Mouse (Mus musculus) cerebellum, adult 9-11 months (tissue): ENCODE results near the gene Gm10721.
A peak's percentile ranks its signal among the peaks of the same experiment; 100 is the strongest.
"Not testable (repeated sequence)": the region's sequence is repeated elsewhere in the genome, so short reads cannot be mapped to it uniquely, and the experiment has no call there.

ENCODE experiments used
- DNase-seq: peaks from one replicate; pipeline ENCODE4 v3.0.0; 2022

Gm10721 gene

DNA sequence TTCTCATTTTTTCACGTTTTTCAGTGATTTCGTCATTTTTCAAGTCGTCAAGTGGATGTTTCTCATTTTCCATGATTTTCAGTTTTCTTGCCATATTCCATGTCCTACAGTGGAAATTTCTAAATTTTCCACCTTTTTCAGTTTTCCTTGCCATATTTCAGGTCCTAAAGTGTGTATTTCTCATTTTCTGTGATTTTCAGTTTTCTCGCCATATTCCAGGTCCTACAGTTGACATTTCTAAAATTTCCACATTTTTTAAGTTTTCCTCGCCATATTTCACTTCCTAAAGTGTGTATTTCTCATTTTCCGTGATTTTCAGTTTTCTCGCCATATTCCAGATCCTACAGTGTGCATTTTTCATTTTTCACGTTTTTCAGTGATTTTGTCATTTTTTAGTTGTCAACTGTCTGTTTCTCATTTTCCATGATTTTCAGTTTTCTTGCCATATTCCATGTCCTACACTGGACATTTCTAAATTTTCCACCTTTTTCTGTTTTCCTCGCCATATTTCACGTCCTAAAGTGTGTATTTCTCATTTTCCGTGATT, at the start of gene Gm10721:
Gene Gm10721, plus strand, starts transcription at position 408 of the 547 bp plus-strand sequence.
- DNase-seq: not testable (repeated sequence)

DNA sequence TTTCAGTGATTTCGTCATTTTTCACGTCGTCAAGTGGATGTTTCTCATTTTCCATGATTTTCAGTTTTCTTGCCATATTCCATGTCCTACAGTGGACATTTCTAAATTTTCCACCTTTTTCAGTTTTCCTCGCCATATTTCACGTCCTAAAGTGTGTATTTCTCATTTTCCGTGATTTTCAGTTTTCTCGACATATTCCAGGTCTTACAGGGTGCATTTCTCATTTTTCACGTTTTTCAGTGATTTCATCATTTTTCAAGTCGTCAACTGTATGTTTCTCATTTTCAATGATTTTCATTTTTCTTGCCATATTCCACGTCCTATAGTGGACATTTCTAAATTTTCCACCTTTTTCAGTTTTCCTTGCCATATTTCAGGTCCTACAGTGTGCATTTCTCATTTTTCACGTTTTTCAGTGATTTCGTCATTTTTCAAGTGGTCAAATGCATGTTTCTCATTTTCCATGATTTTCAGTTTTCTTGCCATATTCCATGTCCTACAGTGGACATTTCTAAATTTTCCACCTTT, 12.4 kb upstream of the Gm10721 start, which contains the start of gene Gm10722:
Gene Gm10722, plus strand, starts transcription at position 478 of the 528 bp plus-strand sequence.
- peak; percentile 8 for DNase-seq

DNA sequence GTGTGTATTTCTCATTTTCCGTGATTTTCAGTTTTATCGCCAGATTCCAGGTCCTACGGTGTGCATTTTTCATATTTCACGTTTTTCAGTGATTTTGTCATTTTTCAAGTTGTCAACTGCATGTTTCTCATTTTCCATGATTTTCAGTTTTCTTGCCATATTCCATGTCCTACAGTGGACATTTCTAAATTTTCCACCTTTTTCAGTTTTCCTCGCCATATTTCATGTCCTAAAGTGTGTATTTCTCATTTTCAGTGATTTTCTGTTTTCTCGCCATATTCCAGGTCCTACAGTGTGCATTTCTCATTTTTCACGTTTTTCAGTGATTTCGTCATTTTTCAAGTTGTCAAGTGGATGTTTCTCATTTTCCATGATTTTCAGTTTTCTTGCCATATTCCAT, 11.9 kb upstream of the Gm10721 start:
- DNase-seq: peak; percentile 11

DNA sequence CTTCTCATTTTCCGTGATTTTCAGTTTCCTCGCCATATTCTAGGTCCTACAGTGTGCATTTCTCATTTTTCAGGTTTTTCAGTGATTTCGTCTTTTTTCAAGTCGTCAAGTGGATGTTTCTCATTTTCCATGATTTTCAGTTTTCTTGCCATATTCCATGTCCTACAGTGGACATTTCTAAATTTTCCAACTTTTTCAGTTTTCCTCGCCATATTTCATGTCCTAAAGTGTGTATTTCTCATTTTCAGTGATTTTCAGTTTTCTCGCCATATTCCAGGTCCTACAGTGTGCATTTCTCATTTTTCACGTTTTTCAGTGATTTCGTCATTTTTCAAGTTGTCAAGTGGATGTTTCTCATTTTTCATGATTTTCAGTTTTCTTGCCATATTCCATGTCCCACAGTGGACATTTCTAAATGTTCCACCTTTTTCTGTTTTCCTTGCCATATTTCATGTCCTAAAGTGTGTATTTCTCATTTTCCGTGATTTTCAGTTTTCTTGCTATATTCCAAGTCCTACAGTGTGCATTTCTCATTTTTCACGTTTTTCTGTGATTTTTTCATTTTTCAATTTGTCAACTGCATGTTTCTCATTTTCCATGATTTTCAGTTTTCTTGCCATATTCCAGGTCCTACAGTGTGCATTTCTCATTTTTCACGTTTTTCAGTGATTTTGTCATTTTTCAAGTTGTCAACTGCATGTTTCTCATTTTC, 10.8 kb upstream of the Gm10721 start:
- DNase-seq: peak; percentile 89

DNA sequence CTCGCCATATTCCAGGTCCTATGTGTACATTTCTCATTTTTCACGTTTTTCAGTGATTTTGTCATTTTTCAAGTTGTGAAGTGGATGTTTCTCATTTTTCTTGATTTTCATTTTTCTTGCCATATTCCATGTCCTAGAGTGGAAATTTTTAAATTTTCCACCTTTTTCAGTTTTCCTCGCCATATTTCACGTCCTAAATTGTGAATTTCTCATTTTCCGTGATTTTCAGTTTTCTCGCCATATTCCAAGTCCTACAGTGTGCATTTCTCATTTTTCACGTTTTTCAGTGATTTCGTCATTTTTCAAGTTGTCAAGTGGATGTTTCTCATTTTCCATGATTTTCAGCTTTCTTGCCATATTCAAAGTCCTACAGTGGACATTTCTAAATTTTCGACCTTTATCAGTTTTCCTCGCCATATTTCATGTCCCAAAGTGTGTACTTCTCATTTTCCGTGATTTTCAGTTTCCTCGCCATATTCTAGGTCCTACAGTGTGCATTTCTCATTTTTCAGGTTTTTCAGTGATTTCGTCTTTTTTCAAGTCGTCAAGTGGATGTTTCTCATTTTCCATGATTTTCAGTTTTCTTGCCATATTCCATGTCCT, 10.0 kb upstream of the Gm10721 start, which contains the start of gene Gm11168:
Gene Gm11168, plus strand, starts transcription at position 553 of the 603 bp plus-strand sequence.
- DNase-seq: not testable (repeated sequence)

DNA sequence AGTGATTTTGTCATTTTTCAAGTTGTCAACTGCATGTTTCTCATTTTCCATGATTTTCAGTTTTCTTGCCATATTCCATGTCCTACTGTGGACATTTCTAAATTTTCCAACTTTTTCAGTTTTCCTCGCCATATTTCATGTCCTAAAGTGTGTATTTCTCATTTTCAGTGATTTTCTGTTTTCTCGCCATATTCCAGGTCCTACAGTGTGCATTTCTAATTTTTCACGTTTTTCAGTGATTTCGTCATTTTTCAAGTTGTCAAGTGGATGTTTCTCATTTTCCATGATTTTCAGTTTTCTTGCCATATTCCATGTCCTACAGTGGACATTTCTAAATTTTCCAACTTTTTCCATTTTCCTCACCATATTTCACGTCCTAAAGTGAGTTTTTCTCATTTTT, 6.8 kb upstream of the Gm10721 start:
- not testable (repeated sequence) for DNase-seq

DNA sequence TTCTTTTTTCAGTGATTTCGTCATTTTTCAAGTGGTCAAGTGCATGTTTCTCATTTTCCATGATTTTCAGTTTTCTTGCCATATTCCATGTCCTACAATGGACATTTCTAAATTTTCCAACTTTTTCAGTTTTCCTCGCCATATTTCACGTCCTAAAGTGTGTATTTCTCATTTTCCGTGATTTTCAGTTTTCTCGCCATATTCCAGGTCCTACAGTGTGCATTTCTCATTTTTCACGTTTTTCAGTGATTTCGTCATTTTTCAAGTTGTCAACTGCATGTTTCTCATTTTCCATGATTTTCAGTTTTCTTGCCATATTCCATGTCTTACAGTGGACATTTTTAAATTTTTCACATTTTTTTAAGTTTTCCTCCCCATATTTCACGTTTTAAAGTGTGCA, 6.3 kb upstream of the Gm10721 start:
- peak; percentile 90 for DNase-seq

DNA sequence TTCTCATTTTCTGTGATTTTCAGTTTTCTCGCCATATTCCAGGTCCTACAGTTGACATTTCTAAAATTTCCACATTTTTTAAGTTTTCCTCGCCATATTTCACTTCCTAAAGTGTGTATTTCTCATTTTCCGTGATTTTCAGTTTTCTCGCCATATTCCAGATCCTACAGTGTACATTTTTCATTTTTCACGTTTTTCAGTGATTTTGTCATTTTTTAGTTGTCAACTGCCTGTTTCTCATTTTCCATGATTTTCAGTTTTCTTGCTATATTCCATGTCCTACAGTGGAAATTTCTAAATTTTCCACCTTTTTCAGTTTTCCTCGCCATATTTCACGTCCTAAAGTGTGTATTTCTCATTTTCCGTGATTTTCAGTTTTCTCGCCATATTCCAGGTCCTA, 5.7 kb upstream of the Gm10721 start:
- not testable (repeated sequence) for DNase-seq

DNA sequence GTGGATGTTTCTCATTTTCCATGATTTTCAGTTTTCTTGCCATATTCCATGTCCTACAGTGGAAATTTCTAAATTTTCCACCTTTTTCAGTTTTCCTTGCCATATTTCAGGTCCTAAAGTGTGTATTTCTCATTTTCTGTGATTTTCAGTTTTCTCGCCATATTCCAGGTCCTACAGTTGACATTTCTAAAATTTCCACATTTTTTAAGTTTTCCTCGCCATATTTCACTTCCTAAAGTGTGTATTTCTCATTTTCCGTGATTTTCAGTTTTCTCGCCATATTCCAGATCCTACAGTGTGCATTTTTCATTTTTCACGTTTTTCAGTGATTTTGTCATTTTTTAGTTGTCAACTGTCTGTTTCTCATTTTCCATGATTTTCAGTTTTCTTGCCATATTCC, 3.6 kb upstream of the Gm10721 start:
- not testable (repeated sequence) for DNase-seq

DNA sequence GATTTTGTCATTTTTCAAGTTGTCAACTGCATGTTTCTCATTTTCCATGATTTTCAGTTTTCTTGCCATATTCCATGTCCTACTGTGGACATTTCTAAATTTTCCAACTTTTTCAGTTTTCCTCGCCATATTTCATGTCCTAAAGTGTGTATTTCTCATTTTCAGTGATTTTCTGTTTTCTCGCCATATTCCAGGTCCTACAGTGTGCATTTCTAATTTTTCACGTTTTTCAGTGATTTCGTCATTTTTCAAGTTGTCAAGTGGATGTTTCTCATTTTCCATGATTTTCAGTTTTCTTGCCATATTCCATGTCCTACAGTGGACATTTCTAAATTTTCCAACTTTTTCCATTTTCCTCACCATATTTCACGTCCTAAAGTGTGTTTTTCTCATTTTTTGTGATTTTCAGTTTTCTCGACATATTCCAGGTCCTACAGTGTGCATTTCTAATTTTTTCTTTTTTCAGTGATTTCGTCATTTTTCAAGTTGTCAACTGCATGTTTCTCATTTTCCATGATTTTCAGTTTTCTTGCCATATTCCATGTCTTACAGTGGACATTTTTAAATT, 802 bp upstream of the Gm10721 start:
- not testable (repeated sequence) for DNase-seq

DNA sequence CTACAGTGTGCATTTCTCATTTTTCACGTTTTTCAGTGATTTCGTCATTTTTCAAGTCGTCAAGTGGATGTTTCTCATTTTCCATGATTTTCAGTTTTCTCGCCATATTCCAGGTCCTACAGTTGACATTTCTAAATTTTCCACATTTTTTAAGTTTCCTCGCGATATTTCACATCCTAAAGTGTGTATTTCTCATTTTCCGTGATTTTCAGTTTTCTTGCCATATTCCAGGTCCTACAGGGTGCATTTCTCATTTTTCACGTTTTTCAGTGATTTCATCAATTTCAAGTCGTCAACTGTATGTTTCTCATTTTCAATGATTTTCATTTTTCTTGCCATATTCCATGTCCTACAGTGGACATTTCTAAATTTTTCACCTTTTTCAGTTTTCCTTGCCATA, 2.4 kb downstream of the Gm10721 start, which contains the start of gene Gm10720:
Gene Gm10720, plus strand, starts transcription at position 301 of the 400 bp plus-strand sequence.
- DNase-seq: not testable (repeated sequence)

DNA sequence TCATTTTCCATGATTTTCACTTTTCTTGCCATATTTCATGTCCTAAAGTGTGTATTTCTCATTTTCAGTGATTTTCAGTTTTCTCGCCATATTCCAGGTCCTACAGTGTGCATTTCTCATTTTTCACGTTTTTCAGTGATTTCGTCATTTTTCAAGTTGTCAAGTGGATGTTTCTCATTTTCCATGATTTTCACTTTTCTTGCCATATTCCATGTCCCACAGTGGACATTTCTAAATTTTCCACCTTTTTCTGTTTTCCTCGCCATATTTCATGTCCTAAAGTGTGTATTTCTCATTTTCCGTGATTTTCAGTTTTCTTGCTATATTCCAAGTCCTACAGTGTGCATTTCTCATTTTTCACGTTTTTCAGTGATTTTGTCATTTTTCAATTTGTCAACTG, 3.0 kb downstream of the Gm10721 start:
- DNase-seq: not testable (repeated sequence)

DNA sequence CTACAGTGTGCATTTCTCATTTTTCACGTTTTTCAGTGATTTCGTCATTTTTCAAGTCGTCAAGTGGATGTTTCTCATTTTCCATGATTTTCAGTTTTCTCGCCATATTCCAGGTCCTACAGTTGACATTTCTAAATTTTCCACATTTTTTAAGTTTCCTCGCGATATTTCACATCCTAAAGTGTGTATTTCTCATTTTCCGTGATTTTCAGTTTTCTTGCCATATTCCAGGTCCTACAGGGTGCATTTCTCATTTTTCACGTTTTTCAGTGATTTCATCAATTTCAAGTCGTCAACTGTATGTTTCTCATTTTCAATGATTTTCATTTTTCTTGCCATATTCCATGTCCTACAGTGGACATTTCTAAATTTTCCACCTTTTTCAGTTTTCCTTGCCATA, 4.2 kb downstream of the Gm10721 start, which contains the start of gene Gm10719:
Gene Gm10719, plus strand, starts transcription at position 301 of the 400 bp plus-strand sequence.
- DNase-seq: not testable (repeated sequence)

DNA sequence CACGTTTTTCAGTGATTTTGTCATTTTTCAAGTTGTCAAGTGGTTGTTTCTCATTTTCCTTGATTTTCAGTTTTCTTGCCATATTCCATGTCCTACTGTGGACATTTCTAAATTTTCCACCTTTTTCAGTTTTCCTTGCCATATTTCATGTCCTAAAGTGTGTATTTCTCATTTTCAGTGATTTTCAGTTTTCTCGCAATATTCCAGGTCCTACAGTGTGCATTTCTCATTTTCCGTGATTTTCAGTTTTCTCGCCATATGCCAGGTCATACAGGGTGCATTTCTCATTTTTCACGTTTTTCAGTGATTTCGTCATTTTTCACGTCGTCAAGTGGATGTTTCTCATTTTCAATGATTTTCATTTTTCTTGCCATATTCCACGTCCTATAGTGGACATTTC, 6.0 kb downstream of the Gm10721 start:
- peak; percentile 4 for DNase-seq

DNA sequence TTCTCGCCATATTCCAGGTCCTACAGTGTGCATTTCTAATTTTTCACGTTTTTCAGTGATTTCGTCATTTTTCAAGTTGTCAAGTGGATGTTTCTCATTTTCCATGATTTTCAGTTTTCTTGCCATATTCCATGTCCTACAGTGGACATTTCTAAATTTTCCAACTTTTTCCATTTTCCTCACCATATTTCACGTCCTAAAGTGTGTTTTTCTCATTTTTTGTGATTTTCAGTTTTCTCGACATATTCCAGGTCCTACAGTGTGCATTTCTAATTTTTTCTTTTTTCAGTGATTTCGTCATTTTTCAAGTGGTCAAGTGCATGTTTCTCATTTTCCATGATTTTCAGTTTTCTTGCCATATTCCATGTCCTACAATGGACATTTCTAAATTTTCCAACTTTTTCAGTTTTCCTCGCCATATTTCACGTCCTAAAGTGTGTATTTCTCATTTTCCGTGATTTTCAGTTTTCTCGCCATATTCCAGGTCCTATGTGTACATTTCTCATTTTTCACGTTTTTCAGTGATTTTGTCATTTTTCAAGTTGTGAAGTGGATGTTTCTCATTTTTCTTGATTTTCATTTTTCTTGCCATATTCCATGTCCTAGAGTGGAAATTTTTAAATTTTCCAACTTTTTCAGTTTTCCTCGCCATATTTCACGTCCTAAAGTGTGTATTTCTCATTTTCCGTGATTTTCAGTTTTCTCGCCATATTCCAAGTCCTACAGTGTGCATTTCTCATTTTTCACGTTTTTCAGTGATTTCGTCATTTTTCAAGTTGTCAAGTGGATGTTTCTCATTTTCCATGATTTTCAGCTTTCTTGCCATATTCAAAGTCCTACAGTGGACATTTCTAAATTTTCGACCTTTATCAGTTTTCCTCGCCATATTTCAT, 7.1 kb downstream of the Gm10721 start:
- peak; percentile 30 for DNase-seq

DNA sequence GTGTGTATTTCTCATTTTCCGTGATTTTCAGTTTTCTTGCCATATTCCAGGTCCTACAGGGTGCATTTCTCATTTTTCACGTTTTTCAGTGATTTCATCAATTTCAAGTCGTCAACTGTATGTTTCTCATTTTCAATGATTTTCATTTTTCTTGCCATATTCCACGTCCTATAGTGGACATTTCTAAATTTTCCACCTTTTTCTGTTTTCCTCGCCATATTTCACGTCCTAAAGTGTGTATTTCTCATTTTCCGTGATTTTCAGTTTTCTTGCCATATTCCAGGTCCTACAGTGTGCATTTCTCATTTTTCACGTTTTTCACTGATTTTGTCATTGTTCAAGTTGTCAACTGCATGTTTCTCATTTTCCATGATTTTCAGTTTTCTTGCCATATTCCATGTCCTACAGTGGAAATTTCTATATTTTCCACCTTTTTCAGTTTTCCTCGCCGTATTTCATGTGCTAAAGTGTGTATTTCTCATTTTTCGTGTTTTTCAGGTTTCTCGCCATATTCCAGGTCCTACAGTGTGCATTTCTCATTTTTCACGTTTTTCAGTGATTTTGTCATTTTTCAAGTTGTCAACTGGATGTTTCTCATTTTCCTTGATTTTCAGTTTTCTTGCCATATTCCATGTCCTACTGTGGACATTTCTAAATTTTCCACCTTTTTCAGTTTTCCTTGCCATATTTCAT, 9.5 kb downstream of the Gm10721 start:
- DNase-seq: peak; percentile 55

DNA sequence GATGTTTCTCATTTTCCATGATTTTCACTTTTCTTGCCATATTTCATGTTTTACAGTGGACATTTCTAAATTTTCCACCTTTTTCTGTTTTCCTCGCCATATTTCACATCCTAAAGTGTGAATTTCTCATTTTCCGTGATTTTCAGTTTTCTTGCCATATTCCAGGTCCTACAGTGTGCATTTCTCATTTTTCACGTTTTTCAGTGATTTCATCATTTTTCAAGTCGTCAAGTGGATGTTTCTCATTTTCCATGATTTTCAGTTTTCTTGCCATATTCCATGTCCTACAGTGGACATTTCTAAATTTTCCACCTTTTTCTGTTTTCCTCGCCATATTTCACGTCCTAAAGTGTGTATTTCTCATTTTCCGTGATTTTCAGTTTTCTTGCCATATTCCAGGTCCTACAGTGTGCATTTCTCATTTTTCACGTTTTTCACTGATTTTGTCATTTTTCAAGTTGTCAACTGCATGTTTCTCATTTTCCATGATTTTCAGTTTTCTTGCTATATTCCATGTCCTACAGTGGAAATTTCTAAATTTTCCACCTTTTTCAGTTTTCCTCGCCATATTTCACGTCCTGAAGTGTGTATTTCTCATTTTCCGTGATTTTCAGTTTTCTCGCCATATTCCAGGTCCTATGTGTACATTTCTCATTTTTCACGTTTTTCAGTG, 10.5 kb downstream of the Gm10721 start, which contains the start of gene Gm10718:
Gene Gm10718, plus strand, starts transcription at position 236 of the 673 bp plus-strand sequence.
- peak; percentile 30 for DNase-seq

DNA sequence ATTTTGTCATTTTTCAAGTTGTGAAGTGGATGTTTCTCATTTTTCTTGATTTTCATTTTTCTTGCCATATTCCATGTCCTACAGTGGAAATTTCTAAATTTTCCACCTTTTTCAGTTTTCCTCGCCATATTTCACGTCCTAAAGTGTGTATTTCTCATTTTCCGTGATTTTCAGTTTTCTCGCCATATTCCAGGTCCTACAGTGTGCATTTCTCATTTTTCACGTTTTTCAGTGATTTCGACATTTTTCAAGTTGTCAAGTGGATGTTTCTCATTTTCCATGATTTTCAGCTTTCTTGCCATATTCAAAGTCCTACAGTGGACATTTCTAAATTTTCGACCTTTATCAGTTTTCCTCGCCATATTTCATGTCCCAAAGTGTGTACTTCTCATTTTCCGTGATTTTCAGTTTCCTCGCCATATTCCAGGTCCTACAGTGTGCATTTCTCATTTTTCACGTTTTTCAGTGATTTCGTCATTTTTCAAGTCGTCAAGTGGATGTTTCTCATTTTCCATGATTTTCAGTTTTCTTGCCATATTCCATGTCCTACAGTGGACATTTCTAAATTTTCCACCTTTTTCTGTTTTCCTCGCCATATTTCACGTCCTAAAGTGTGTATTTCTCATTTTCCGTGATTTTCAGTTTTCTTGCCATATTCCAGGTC, 11.2 kb downstream of the Gm10721 start:
- peak; percentile 94 for DNase-seq

DNA sequence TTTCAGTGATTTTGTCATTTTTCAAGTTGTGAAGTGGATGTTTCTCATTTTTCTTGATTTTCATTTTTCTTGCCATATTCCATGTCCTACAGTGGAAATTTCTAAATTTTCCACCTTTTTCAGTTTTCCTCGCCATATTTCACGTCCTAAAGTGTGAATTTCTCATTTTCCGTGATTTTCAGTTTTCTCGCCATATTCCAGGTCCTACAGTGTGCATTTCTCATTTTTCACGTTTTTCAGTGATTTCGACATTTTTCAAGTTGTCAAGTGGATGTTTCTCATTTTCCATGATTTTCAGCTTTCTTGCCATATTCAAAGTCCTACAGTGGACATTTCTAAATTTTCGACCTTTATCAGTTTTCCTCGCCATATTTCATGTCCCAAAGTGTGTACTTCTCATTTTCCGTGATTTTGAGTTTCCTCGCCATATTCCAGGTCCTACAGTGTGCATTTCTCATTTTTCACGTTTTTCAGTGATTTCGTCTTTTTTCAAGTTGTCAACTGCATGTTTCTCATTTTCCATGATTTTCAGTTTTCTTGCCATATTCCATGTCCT, 12.1 kb downstream of the Gm10721 start, which contains the start of gene Gm10717:
Gene Gm10717, plus strand, starts transcription at position 506 of the 556 bp plus-strand sequence.
- DNase-seq: peak; percentile 14

DNA sequence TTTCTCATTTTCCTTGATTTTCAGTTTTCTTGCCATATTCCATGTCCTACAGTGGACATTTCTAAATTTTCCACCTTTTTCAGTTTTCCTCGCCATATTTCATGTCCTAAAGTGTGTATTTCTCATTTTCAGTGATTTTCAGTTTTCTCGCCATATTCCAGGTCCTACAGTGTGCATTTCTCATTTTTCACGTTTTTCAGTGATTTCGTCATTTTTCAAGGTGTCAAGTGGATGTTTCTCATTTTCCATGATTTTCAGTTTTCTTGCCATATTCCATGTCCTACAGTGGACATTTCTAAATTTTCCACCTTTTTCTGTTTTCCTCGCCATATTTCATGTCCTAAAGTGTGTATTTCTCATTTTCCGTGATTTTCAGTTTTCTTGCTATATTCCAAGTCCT, 12.7 kb downstream of the Gm10721 start:
- DNase-seq: peak; percentile 37
